Mouse (Mus musculus) liver, embryonic 11.5 days (tissue): ENCODE data around the gene Kif1a. TPM values are rescaled to one million over a fixed set of nuclear protein-coding genes. Genes with fewer than 3 reads are reported as not detected.

Experiments
- ATAC-seq: fragments of 200-750 bp; cut with Nextera tagmentation; replicated peaks from 2 replicates; pipeline ENCODE4 v1.8.0; 2017; ENCODE audit warnings: moderate number of reproducible peaks, mild to moderate bottlenecking, moderate TSS enrichment, moderate library complexity; ENCODE audit not compliant: low FRiP score
- DNase-seq: peaks from one replicate; pipeline ENCODE4 v3.0.0-alpha.2; 2017; ENCODE audit warnings: low spot score
- H3K27ac ChIP-seq: fragments of 300-500 bp; sonication (generic); 2 replicates; pipeline ENCODE4 v1.5.1; 2014; ENCODE audit warnings: mild to moderate bottlenecking, low read depth, low read length, control low read depth
- H3K27me3 ChIP-seq: fragments of 300-500 bp; sonication (generic); replicated peaks from 2 replicates; pipeline ENCODE4 v1.6.1; 2014; ENCODE audit warnings: low read length, mixed read lengths; ENCODE audit not compliant: control insufficient read depth, insufficient read depth
- H3K36me3 ChIP-seq: fragments of 300-500 bp; sonication (generic); 2 replicates; pipeline ENCODE4 v1.6.1; 2014; ENCODE audit warnings: mild to moderate bottlenecking, low read length, moderate library complexity, mixed read lengths; ENCODE audit not compliant: control insufficient read depth, insufficient read depth
- H3K4me1 ChIP-seq: fragments of 300-500 bp; sonication (generic); replicated peaks from 2 replicates; pipeline ENCODE4 v1.6.1; 2014; ENCODE audit warnings: low read length, mixed read lengths; ENCODE audit not compliant: control insufficient read depth, insufficient read depth
- H3K4me2 ChIP-seq: fragments of 300-500 bp; sonication (generic); 2 replicates; pipeline ENCODE4 v1.6.1; 2014; ENCODE audit warnings: mild to moderate bottlenecking, control low read depth, moderate library complexity
- H3K4me3 ChIP-seq: fragments of 300-500 bp; sonication (generic); 2 replicates; pipeline ENCODE4 v1.5.1; 2014; ENCODE audit warnings: low read depth, low read length, control low read depth
- H3K9ac ChIP-seq: fragments of 300-500 bp; sonication (generic); 2 replicates; pipeline ENCODE4 v1.6.1; 2014; ENCODE audit warnings: low read depth, low read length, control low read depth
- H3K9me3 ChIP-seq: fragments of 300-500 bp; sonication (generic); 2 replicates; pipeline ENCODE4 v1.6.1; 2016; ENCODE audit warnings: low read length, inconsistent platforms, mixed read lengths; ENCODE audit not compliant: control insufficient read depth
- WGBS: fragments of 180-500 bp; shearing (Covaris S2); extraction: QIAGEN DNeasy Blood & Tissue Kit; methylation state at CpG from one replicate; pipeline ENCODE4 v1.1.7; 2014; 5-methylcytosine and 5-hydroxymethylcytosine counted together
- polyA plus RNA-seq: library from polyadenylated mRNA; unstranded; fragments of >200 nt; fragmentation: Nextera tagmentation; extraction: Ambion mirVana; gene quantifications from 2 replicates; pipeline ENCODE4 v1.2.1, GENCODE M21; 2014

Kif1a gene
- polyA plus RNA-seq: 2.2 TPM in 2 replicates

GRCm38 (mm10) chr1:93101571-93102061, at the start of gene Kif1a:
Gene Kif1a, minus strand, starts transcription at chr1:93101951.
- Histone ChIP-seq H3K9me3 (no peaks in the 10 kb centered on the region), H3K4me1 (no peaks in the 10 kb centered on the region), H3K4me3 (peak within 1 kb of the TSS; percentile 40), H3K9ac (no peak within 1 kb of the TSS), H3K27me3 (peaks cover 58% of the 10 kb centered on the region), H3K27ac (no peak within 1 kb of the TSS), H3K4me2 (peak within 1 kb of the TSS; percentile 74), H3K36me3 (no peaks in the 10 kb centered on the region)
- 3% methylated on average over 39 of the region's 39 CpGs for WGBS
- peak; percentile 23; the same call in 1 of the 2 replicates for ATAC-seq
- peak; percentile 41 for DNase-seq

- DNase-seq (no peak), ATAC-seq (no peak)
- H3K9ac ChIP-seq: no peak overlapping the region
- no peaks in the 10 kb centered on the region for H3K4me1 ChIP-seq
- no peaks in the 10 kb centered on the region for H3K9me3 ChIP-seq
- no peaks in the 10 kb centered on the region for H3K36me3 ChIP-seq
- H3K27me3 ChIP-seq: no peaks in the 10 kb centered on the region
- H3K27ac ChIP-seq: no peak overlapping the region
- no peak overlapping the region for H3K4me2 ChIP-seq
- WGBS: 51% methylated on average over 2 of the region's 2 CpGs
- no peak overlapping the region for H3K4me3 ChIP-seq
Measured at GRCm38 (mm10) chr1:93150907-93151661, 49.3 kb upstream of the Kif1a start.

- Histone ChIP-seq H3K9me3 (no peaks in the 10 kb centered on the region), H3K36me3 (no peaks in the 10 kb centered on the region), H3K4me2 (no peak overlapping the region), H3K27ac (no peak overlapping the region), H3K27me3 (no peaks in the 10 kb centered on the region), H3K9ac (no peak overlapping the region), H3K4me1 (no peaks in the 10 kb centered on the region), H3K4me3 (no peak overlapping the region)
- WGBS: 69% methylated on average over 9 of the region's 9 CpGs
- DNase-seq: no peak
- ATAC-seq: no peak
Measured at GRCm38 (mm10) chr1:93144176-93144575, 42.4 kb upstream of the Kif1a start.

GRCm38 (mm10) chr1:93142871-93143270, 41.1 kb upstream of the Kif1a start:
- H3K9me3 ChIP-seq: no peaks in the 10 kb centered on the region
- no peak for DNase-seq
- no peaks in the 10 kb centered on the region for H3K27me3 ChIP-seq
- H3K36me3 ChIP-seq: no peaks in the 10 kb centered on the region
- H3K27ac ChIP-seq: no peak overlapping the region
- no peak overlapping the region for H3K4me2 ChIP-seq
- H3K4me3 ChIP-seq: no peak overlapping the region
- 67% methylated on average over 1 of the region's 1 CpGs for WGBS
- no peak for ATAC-seq
- H3K4me1 ChIP-seq: no peaks in the 10 kb centered on the region
- no peak overlapping the region for H3K9ac ChIP-seq

DNA sequence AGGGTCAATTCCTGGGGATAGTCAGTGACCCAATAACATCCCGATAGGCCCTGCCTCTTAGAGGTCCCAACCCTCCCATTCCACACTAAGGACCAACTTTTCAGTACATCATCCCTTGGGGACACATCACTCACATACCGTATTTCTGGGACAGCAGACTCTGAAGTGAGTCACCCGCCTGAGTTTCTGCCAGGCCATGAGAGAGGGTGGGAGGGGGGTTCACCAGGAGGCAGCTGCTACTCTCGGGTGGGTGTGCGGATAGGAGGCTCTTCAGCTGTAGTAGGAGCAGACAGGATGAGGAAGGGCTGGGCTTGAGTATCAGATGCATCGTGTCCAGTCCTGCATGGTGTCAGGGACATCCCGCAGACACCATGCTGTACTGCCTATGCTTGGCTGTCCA, 38.0 kb upstream of the Kif1a start:
- Histone ChIP-seq H3K4me2 (no peak overlapping the region), H3K4me3 (no peak overlapping the region), H3K27ac (no peak overlapping the region), H3K27me3 (no peaks in the 10 kb centered on the region), H3K36me3 (no peaks in the 10 kb centered on the region), H3K4me1 (no peaks in the 10 kb centered on the region), H3K9ac (no peak overlapping the region), H3K9me3 (no peaks in the 10 kb centered on the region)
- no peak for ATAC-seq
- 77% methylated on average over 7 of the region's 7 CpGs for WGBS
- DNase-seq: no peak

DNA sequence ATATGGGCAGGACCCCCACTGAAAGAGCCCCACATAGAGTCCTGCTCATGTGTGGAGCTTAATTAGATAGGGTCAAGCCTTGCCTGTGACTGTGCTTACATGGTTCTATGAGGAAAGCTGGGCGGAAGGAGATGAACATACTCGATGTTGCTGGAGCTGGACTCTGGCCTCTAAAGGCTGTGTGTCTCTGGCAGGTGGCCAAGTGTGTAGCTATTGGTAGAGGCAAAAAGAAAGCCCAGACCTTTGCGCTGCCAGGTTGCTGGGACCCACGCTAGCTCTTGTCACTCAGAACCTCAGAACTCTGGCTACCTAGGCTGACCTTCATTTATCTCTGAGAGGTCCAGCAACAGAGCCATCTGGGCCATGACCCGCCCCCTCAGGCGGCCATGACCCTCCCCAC, 36.8 kb upstream of the Kif1a start:
- Histone ChIP-seq H3K4me3 (no peak overlapping the region), H3K36me3 (no peaks in the 10 kb centered on the region), H3K9me3 (no peaks in the 10 kb centered on the region), H3K4me2 (no peak overlapping the region), H3K27ac (no peak overlapping the region), H3K9ac (no peak overlapping the region), H3K4me1 (no peaks in the 10 kb centered on the region), H3K27me3 (no peaks in the 10 kb centered on the region)
- no peak for DNase-seq
- peak; percentile 25; the same call in 1 of the 2 replicates for ATAC-seq
- 73% methylated on average over 6 of the region's 6 CpGs for WGBS

GRCm38 (mm10) chr1:93135036-93135526, 33.3 kb upstream of the Kif1a start, which contains the start of gene Agxt:
Gene Agxt, plus strand, starts transcription at chr1:93135240.
- no peak for DNase-seq
- 75% methylated on average over 12 of the region's 12 CpGs for WGBS
- no peak within 1 kb of the TSS for H3K4me2 ChIP-seq
- no peaks in the 10 kb centered on the region for H3K4me1 ChIP-seq
- no peak within 1 kb of the TSS for H3K27ac ChIP-seq
- no peaks in the 10 kb centered on the region for H3K36me3 ChIP-seq
- ATAC-seq: no peak
- H3K9me3 ChIP-seq: no peaks in the 10 kb centered on the region
- no peak within 1 kb of the TSS for H3K9ac ChIP-seq
- H3K27me3 ChIP-seq: no peaks in the 10 kb centered on the region
- no peak within 1 kb of the TSS for H3K4me3 ChIP-seq

GRCm38 (mm10) chr1:93132676-93133075, 30.9 kb upstream of the Kif1a start:
- Histone ChIP-seq H3K27ac (no peak overlapping the region), H3K9ac (no peak overlapping the region), H3K27me3 (no peaks in the 10 kb centered on the region), H3K4me1 (no peaks in the 10 kb centered on the region), H3K36me3 (no peaks in the 10 kb centered on the region), H3K4me2 (no peak overlapping the region), H3K9me3 (no peaks in the 10 kb centered on the region), H3K4me3 (no peak overlapping the region)
- WGBS: 51% methylated on average over 8 of the region's 8 CpGs
- ATAC-seq (no peak), DNase-seq (no peak)
